Mouse (Mus musculus): Measurements from ENCODE around the gene Resp18. TPM values are rescaled to one million over a fixed set of nuclear protein-coding genes. Genes with fewer than 3 reads are reported as not detected.

The Resp18 gene
- not detected in 2 replicates for polyA plus RNA-seq (2015; fragmentation: Nextera tagmentation; extraction: Ambion mirVana)

DNA sequence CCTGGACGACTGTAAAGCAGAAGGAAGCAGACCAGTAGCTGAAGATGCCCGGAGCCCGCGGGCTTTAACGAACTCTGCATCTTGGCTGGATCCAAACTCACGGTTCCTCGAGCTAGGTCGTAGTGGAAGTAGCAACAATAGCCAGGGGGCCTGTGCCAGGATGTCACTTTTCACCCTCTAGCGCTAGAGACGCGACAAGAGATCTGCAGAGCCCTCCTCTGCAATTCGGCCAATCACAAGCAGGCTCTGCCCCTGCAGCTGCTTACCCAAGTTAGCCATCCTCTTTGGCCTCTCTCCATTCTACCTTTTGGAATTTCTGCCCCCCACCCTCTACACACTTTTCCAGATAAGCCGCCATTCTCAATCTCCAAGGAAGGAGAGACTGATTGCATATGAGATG is at the start of gene Resp18:
Gene Resp18 (minus strand): TSS at position 188 of the 400 bp plus-strand sequence.
- Histone ChIP-seq H3K36me3 (no peaks in the 10 kb centered on the region), H3K27me3 (peaks cover 30% of the 10 kb centered on the region), H3K27ac (no peak within 1 kb of the TSS), H3K4me3 (no peak within 1 kb of the TSS), H3K4me2 (replicated peaks) (no peak within 1 kb of the TSS), H3K4me1 (no peaks in the 10 kb centered on the region), H3K9ac (no peak within 1 kb of the TSS), H3K9me3 (peaks cover 5% of the 10 kb centered on the region; the same call in 1 of the 2 replicates)
- 6% methylated on average over 13 of the region's 13 CpGs for WGBS
- no peak for ATAC-seq (ENCODE audit: low FRiP score, low read depth)

DNA sequence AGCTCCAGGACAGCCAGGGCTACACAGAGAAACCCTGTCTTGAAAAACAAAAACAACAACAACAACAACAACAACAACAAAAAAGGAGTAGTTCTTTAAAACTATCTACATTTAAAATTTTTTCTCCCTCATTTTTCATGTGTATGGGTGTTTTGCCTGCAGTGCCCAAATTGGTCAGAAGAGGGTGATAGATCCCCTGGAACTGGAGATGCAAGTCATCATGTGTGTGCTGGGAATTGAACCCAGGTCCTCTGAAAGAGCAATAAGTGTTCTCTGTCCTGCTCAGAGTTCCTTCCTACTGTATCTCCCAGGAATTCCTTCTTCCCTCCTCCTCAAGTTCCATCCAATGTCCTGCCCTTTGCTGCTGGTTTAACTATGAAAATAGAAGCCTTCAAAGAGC is 49.2 kb upstream of the Resp18 start:
- H3K4me2 ChIP-seq (replicated peaks): no peak overlapping the region
- H3K9ac ChIP-seq: no peak overlapping the region
- H3K4me1 ChIP-seq: no peaks in the 10 kb centered on the region
- no peak overlapping the region for H3K27ac ChIP-seq
- no peak overlapping the region for H3K4me3 ChIP-seq
- 0 out of 2 replicates have a peak, but pooled peaks cover 6% of the 10 kb centered on the region for H3K9me3 ChIP-seq
- H3K36me3 ChIP-seq: no peaks in the 10 kb centered on the region
- no peaks in the 10 kb centered on the region for H3K27me3 ChIP-seq
- ATAC-seq (ENCODE audit: low FRiP score, low read depth): no peak

DNA sequence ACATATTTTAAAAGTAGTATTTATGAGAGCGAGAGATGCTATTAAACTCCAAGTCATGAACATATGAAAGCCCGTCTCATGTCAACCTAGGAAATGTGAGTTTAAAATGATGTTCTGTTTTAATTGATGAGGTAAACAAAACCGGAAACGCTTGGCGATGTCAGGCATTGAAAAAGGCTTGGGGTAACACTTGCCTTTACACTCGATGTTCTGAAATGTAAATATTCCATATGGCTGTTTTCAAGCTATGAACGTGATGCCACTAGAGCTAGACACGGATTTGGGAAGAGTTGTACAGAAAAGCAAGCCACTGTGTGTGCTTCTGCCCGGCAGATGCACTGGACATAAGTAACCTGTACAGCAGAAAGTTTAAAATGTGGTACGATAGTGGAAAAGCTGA is 41.0 kb upstream of the Resp18 start:
- Histone ChIP-seq H3K9me3 (no peaks in the 10 kb centered on the region), H3K4me2 (replicated peaks) (no peak overlapping the region), H3K4me3 (no peak overlapping the region), H3K36me3 (peaks cover 15% of the 10 kb centered on the region), H3K9ac (no peak overlapping the region), H3K4me1 (peaks cover 8% of the 10 kb centered on the region), H3K27ac (no peak overlapping the region), H3K27me3 (no peaks in the 10 kb centered on the region)
- WGBS: 89% methylated on average over 10 of the region's 10 CpGs
- no peak for ATAC-seq (ENCODE audit: low FRiP score, low read depth)

DNA sequence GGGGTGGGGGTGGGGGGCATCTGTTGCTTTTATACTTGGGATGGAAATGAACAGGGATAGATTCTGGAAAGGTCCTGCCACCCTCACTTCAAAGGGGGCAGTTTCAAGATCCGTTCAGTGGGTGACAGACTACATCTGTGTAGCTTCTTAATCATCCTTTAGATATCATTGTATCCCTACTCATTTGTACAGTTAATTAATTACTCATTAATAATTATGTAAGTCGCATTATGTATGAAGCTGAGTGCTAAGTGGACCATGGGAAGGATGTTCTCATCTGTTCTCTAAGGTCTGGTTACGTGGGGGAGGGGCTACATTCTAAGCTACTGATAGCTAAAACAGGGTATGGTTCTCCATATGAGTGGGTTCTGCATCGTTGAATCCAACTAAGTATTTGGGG is 40.5 kb upstream of the Resp18 start:
- H3K27ac ChIP-seq: no peak overlapping the region
- H3K27me3 ChIP-seq: no peaks in the 10 kb centered on the region
- H3K9ac ChIP-seq: no peak overlapping the region
- no peaks in the 10 kb centered on the region for H3K9me3 ChIP-seq
- 87% methylated on average over 4 of the region's 4 CpGs for WGBS
- ATAC-seq (ENCODE audit: low FRiP score, low read depth): no peak
- peaks cover 8% of the 10 kb centered on the region for H3K4me1 ChIP-seq
- H3K4me2 ChIP-seq (replicated peaks): no peak overlapping the region
- H3K36me3 ChIP-seq: peaks cover 19% of the 10 kb centered on the region
- H3K4me3 ChIP-seq: no peak overlapping the region

DNA sequence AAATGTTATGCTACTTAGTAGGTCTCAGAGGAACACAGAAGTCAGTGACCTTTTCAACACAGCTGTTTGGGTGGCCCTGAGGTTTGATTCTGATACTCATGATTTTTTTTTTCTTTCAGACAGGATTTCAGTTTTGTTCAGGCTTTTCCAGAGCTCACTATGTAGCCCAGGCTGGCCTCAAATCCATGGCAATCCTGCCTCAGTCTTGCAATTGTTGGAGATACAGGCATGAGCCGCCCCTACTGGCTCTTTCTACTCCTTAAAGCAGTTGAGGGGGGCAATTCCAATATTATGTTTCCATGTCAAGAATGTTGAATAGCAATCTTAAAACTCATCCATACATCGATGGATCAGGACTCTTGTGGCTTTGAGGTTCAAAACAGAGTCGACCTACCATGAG is 40.1 kb upstream of the Resp18 start:
- Histone ChIP-seq H3K4me1 (peaks cover 8% of the 10 kb centered on the region), H3K4me3 (peak overlapping the region; percentile 32), H3K27ac (peak overlapping the region; percentile 44; the same call in 1 of the 2 replicates), H3K9ac (peak overlapping the region; percentile 51; the same call in 1 of the 2 replicates), H3K4me2 (replicated peaks) (peak overlapping the region; percentile 53), H3K36me3 (peaks cover 24% of the 10 kb centered on the region), H3K9me3 (no peaks in the 10 kb centered on the region), H3K27me3 (no peaks in the 10 kb centered on the region)
- ATAC-seq (ENCODE audit: low FRiP score, low read depth): no peak
- 77% methylated on average over 3 of the region's 3 CpGs for WGBS

DNA sequence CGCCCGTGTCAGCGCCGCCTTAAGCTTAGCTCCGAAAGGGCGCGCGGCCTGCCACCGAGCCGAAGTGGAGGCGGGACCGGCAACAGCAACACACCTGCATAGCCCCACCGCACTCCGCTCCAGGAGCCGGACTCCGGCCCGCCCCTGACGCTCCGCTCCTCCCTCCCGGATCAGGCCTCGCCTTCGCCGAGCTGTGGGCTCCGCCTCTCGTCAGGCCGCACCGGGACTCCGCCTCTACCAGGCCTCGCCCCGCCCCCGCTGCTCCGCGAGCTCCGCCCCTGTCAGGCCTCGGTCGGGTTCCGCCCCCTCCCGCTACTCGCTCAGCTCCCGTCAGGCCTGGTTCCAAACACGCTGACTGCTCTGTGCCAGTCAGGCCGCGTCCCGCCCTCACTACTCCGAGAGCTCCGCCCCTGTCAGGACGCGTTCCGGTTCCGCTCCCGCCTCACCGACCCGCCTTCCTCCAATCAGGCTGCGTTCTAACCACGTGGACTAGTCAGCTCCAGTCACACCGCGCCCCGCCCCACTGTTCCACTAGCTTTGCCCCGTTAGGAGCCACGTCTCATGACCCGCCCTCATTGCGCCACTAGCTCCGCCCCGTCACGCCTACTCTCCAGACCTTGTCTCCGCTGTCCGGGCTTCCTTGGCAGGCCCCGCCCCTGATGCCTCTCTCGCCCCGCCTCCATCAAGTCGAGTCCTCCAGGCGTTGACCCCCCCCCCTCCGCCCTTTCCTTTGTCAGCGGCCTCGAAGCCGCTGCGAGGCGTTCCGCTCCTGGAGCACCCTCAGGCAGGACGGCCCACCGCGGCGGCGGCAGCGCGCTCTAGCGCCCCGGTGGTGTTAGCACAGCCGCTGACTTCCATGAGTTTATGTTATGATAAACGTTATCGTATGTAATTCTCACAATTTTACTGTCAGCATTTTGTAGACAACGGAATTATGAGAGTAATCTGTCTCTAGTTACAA is 39.3 kb upstream of the Resp18 start, which contains the start of gene Dnpep:
Gene Dnpep (minus strand): TSS at position 750 of the 961 bp plus-strand sequence.
- WGBS: 1% methylated on average over 84 of the region's 92 CpGs
- Histone ChIP-seq H3K4me2 (replicated peaks) (peak within 1 kb of the TSS; percentile 78), H3K36me3 (peaks cover 31% of the 10 kb centered on the region), H3K9ac (peak within 1 kb of the TSS; percentile 74), H3K27me3 (no peaks in the 10 kb centered on the region), H3K4me3 (peak within 1 kb of the TSS; percentile 66), H3K9me3 (no peaks in the 10 kb centered on the region), H3K27ac (peak within 1 kb of the TSS; percentile 88), H3K4me1 (peaks cover 8% of the 10 kb centered on the region)
- peak; percentile 98 for ATAC-seq (ENCODE audit: low FRiP score, low read depth)

DNA sequence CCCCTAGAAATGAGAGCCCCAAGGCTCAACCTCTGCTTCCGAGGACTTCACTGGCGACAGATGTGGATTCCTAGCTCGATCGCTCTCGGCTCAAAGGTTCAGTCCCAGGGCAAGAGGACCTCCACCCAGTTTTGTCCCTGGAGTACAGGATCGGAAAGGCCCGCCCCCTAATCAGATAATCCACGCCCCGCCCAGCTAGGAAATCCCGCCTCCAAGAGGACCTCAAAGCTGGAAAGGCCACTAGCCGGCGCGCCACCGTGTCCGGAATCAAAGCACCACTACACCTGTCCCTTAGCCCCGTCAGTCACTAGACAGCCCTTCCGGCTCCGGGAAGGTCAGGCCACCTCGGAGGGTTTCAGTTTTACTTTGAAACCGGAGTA is 38.6 kb upstream of the Resp18 start:
- under 1% methylated on average over 20 of the region's 20 CpGs for WGBS
- ATAC-seq (ENCODE audit: low FRiP score, low read depth): peak; percentile 26
- Histone ChIP-seq H3K36me3 (peaks cover 38% of the 10 kb centered on the region), H3K9me3 (no peaks in the 10 kb centered on the region), H3K27me3 (no peaks in the 10 kb centered on the region), H3K27ac (peak overlapping the region; percentile 88), H3K4me2 (replicated peaks) (peak overlapping the region; percentile 78), H3K4me3 (peak overlapping the region; percentile 66), H3K9ac (peak overlapping the region; percentile 74), H3K4me1 (peaks cover 8% of the 10 kb centered on the region)

DNA sequence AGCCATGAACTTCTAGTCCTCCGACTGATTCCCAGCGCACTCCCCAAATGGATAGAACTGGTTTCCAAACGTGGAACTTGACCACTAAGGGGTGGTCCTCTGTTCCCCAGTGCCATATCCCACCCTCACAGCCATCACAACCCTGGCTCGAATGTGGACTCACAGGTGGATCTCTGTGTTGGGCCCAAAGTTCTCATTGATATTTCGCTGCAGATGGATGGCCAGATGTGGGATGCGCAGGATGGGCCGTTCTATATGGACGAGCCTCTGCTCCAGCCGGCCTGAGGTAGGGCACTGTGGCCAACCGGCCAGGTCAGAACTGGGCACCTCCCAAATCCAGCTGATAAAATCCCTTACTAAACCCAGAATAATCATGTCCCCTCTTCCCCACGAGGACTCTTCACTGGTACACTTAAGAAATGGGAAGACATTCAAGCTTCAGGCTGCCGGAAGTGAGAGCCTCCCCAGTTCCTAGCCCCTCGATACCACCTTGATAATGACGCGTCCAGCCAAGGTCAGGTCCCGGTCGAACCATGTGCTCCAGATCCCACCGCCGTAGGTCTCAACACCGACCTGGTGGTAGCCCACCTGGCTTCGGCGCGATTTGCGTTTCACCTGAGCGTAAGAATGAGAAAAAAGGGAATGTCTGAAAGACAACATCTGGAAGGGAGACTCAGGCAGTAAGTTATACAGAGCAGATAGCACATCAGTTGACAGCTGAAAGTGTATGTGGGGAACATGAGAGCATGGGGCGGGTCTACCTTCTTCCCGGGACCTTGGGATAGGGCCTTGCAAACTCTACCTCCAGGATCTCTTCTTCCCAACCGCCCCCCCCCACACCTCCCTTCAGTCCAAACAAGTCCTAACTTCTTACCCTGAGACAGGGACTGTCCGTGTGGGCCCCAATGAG is 37.5 kb upstream of the Resp18 start:
- Histone ChIP-seq H3K4me1 (peaks cover 8% of the 10 kb centered on the region), H3K27ac (no peak overlapping the region), H3K9me3 (no peaks in the 10 kb centered on the region), H3K36me3 (peaks cover 49% of the 10 kb centered on the region), H3K4me2 (replicated peaks) (peak overlapping the region; percentile 78), H3K9ac (peak overlapping the region; percentile 74), H3K27me3 (no peaks in the 10 kb centered on the region), H3K4me3 (peak overlapping the region; percentile 66)
- WGBS: 84% methylated on average over 29 of the region's 29 CpGs
- no peak for ATAC-seq (ENCODE audit: low FRiP score, low read depth)

DNA sequence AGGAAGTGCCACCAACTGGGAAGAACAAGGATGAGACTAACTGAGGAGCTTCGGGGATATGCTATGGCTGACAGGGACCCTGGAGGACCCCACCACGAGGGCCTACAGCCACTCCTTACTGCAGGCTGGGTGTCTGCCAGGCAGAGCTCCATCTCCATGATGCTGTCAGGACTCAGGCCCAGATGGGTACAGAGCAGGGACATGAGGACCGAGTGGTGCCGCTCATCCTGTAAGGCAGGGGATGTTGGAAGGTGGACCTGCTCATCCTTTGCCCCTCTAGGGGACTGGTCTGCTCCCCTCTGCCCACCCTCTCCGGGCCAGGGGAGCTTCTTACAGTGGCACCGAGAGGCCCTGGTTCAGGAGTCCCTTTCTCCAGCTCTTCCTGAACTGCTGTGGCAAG is 36.8 kb upstream of the Resp18 start:
- Histone ChIP-seq H3K27me3 (no peaks in the 10 kb centered on the region), H3K27ac (no peak overlapping the region), H3K4me2 (replicated peaks) (no peak overlapping the region), H3K9ac (no peak overlapping the region), H3K9me3 (no peaks in the 10 kb centered on the region), H3K4me3 (no peak overlapping the region), H3K4me1 (peaks cover 8% of the 10 kb centered on the region), H3K36me3 (peaks cover 56% of the 10 kb centered on the region)
- 90% methylated on average over 6 of the region's 6 CpGs for WGBS
- no peak for ATAC-seq (ENCODE audit: low FRiP score, low read depth)

DNA sequence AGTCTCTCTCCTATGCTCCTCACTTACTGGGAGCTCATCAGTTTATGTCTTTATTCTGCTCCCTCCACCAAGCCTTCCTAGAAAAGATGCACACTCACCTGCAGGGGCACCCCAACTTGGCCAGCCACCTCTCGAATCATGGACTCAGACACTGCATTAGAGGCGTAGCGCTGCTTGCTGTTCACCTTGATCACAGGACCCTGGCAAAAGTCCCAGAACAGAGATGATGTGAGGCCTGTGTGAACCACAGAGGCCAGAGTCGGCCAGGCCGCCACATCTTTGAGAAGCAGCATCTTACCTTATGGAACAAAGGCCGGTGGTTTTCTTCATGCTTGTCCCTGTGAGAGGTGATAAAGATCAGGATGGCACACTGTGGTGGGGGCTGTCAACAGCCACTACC is 33.5 kb upstream of the Resp18 start:
- Histone ChIP-seq H3K4me2 (replicated peaks) (no peak overlapping the region), H3K9me3 (no peaks in the 10 kb centered on the region), H3K27ac (no peak overlapping the region), H3K4me1 (peaks cover 8% of the 10 kb centered on the region), H3K36me3 (peaks cover 90% of the 10 kb centered on the region), H3K9ac (no peak overlapping the region), H3K27me3 (no peaks in the 10 kb centered on the region), H3K4me3 (no peak overlapping the region)
- ATAC-seq (ENCODE audit: low FRiP score, low read depth): no peak
- WGBS: 95% methylated on average over 6 of the region's 6 CpGs

DNA sequence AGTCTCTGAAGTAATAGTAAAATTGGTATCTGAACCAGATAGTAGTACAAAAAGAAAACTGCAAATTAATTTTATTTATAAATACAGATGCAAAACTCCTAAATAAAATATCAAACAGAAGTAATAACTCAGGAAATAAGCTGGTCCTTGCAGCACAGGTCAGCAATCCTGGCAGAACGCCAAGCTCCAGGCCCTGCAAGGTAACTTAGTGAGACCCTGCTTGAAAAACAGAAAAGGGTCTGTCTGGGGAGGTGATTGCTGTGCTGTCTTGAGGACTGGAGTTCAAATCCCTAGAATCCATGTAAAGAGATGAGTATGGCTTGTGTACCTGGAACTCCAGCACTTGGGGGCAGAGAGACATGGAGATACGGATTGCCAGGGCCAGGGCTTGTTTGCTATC is 26.4 kb upstream of the Resp18 start:
- 76% methylated on average over 2 of the region's 2 CpGs for WGBS
- ATAC-seq (ENCODE audit: low FRiP score, low read depth): no peak
- Histone ChIP-seq H3K4me2 (replicated peaks) (no peak overlapping the region), H3K4me3 (no peak overlapping the region), H3K9me3 (no peaks in the 10 kb centered on the region), H3K4me1 (no peaks in the 10 kb centered on the region), H3K9ac (no peak overlapping the region), H3K27ac (no peak overlapping the region), H3K36me3 (peaks cover 30% of the 10 kb centered on the region), H3K27me3 (no peaks in the 10 kb centered on the region)

DNA sequence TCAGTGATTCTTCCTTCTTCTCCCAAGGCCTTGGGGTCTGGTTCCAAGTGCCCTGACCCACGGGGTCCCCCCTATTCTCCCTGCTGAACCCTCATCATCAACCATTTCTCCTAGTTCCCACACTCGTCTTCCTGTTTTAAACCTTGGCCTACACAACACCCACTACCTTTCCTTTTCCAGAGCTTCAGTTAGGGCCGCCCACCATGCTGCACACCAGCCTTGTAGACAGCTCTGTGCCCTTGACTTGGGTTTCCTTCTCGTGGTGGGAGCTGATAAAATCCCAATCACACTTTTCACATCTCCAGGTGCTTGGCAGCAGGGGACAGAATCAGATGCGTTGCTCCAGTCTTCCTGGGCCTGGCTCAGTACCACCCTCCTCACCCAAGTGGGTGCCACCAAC is 16.1 kb upstream of the Resp18 start:
- Histone ChIP-seq H3K27ac (no peak overlapping the region), H3K36me3 (no peaks in the 10 kb centered on the region), H3K9me3 (no peaks in the 10 kb centered on the region), H3K4me1 (peaks cover 17% of the 10 kb centered on the region), H3K27me3 (no peaks in the 10 kb centered on the region), H3K9ac (no peak overlapping the region), H3K4me3 (no peak overlapping the region), H3K4me2 (replicated peaks) (no peak overlapping the region)
- ATAC-seq (ENCODE audit: low FRiP score, low read depth): no peak
- WGBS: 79% methylated on average over 5 of the region's 5 CpGs
